Mouse (Mus musculus) limb, embryonic 10.5 days (tissue): ENCODE results near the gene Lix1l. TPM values are rescaled to one million over a fixed set of nuclear protein-coding genes. Genes with fewer than 3 reads are reported as not detected.

Experiments used
- DNase-seq: peaks from one replicate; pipeline ENCODE4 v3.0.0-alpha.2; 2017; ENCODE audit warnings: low spot score
- H3K27ac ChIP-seq: fragments of 300-500 bp; sonication (generic); 2 replicates; pipeline ENCODE4 v1.5.1; 2016; ENCODE audit warnings: mild to moderate bottlenecking
- H3K27me3 ChIP-seq: fragments of 300-500 bp; sonication (generic); 2 replicates; pipeline ENCODE4 v1.6.1; 2016; ENCODE audit warnings: low read depth, mild to moderate bottlenecking; ENCODE audit not compliant: poor library complexity, severe bottlenecking
- H3K36me3 ChIP-seq: fragments of 300-500 bp; sonication (generic); 2 replicates; pipeline ENCODE4 v1.6.1; 2016; ENCODE audit warnings: mild to moderate bottlenecking, moderate library complexity
- H3K4me1 ChIP-seq: fragments of 300-500 bp; sonication (generic); 2 replicates; pipeline ENCODE4 v1.6.1; 2016
- H3K4me3 ChIP-seq: fragments of 300-500 bp; sonication (generic); 2 replicates; pipeline ENCODE4 v1.5.1; 2016; ENCODE audit warnings: mild to moderate bottlenecking, moderate library complexity
- H3K9me3 ChIP-seq: fragments of 300-500 bp; sonication (generic); replicated peaks from 2 replicates; pipeline ENCODE4 v1.6.1; 2016; ENCODE audit warnings: mild to moderate bottlenecking
- WGBS: fragments of 180-500 bp; shearing (Covaris S2); methylation state at CpG from one replicate; pipeline ENCODE4 v1.1.7; 2016; 5-methylcytosine and 5-hydroxymethylcytosine counted together
- polyA plus RNA-seq: library from polyadenylated mRNA; unstranded; fragments of >200 nt; fragmentation: Nextera tagmentation; extraction: Ambion mirVana; gene quantifications from 2 replicates; pipeline ENCODE4 v1.2.1, GENCODE M21; 2016

Gene Lix1l
- polyA plus RNA-seq, 1 experiment from 2014 or later = 4.5 TPM

- peaks cover 33% of the 10 kb centered on the region for H3K4me1 ChIP-seq
- H3K27ac ChIP-seq = no peak overlapping the region
- H3K27me3 ChIP-seq = peaks cover 11% of the 10 kb centered on the region
- H3K9me3 ChIP-seq = no peaks in the 10 kb centered on the region
- no peaks in the 10 kb centered on the region for H3K36me3 ChIP-seq
- WGBS = 34% methylated on average over 6 of the region's 6 CpGs
- no peak for DNase-seq
- H3K4me3 ChIP-seq = no peak overlapping the region
These were observed 19.8 kb upstream of the Lix1l start for GRCm38 (mm10) chr3:96581141-96581540.

- no peak overlapping the region for H3K27ac ChIP-seq
- H3K4me3 ChIP-seq = no peak overlapping the region
- H3K27me3 ChIP-seq = peaks cover 11% of the 10 kb centered on the region
- 85% methylated on average over 16 of the region's 16 CpGs for WGBS
- no peaks in the 10 kb centered on the region for H3K36me3 ChIP-seq
- DNase-seq = no peak
- H3K4me1 ChIP-seq = peaks cover 25% of the 10 kb centered on the region
- H3K9me3 ChIP-seq = no peaks in the 10 kb centered on the region
These were observed 19.0 kb upstream of the Lix1l start for GRCm38 (mm10) chr3:96581771-96582515.

- peaks cover 11% of the 10 kb centered on the region for H3K27me3 ChIP-seq
- no peak overlapping the region for H3K4me3 ChIP-seq
- DNase-seq = no peak
- no peak overlapping the region for H3K27ac ChIP-seq
- H3K4me1 ChIP-seq = peaks cover 14% of the 10 kb centered on the region
- 91% methylated on average over 5 of the region's 5 CpGs for WGBS
- no peaks in the 10 kb centered on the region for H3K9me3 ChIP-seq
- no peaks in the 10 kb centered on the region; the same call in 1 of the 2 replicates for H3K36me3 ChIP-seq
These were observed 17.6 kb upstream of the Lix1l start for GRCm38 (mm10) chr3:96583386-96583785.

- peaks cover 19% of the 10 kb centered on the region for H3K27me3 ChIP-seq
- H3K36me3 ChIP-seq = peaks cover 4% of the 10 kb centered on the region; the same call in 1 of the 2 replicates
- no peak overlapping the region for H3K27ac ChIP-seq
- peaks cover 9% of the 10 kb centered on the region for H3K4me1 ChIP-seq
- no peak for DNase-seq
- H3K4me3 ChIP-seq = no peak overlapping the region
- WGBS = 87% methylated on average over 4 of the region's 4 CpGs
- no peaks in the 10 kb centered on the region for H3K9me3 ChIP-seq
These were observed 10.3 kb upstream of the Lix1l start for GRCm38 (mm10) chr3:96590657-96591056.

GRCm38 (mm10) chr3:96593374-96593773 is 7.6 kb upstream of the Lix1l start:
- no peaks in the 10 kb centered on the region for H3K9me3 ChIP-seq
- H3K27ac ChIP-seq = peak overlapping the region; percentile 90
- H3K4me3 ChIP-seq = peak overlapping the region; percentile 69
- peaks cover 4% of the 10 kb centered on the region; the same call in 1 of the 2 replicates for H3K36me3 ChIP-seq
- no peak for DNase-seq
- peaks cover 36% of the 10 kb centered on the region for H3K4me1 ChIP-seq
- H3K27me3 ChIP-seq = peaks cover 34% of the 10 kb centered on the region
- WGBS = 2% methylated on average over 10 of the region's 10 CpGs

- Histone ChIP-seq H3K4me3 (peak within 1 kb of the TSS; percentile 69), H3K36me3 (peaks cover 4% of the 10 kb centered on the region; the same call in 1 of the 2 replicates), H3K27ac (peak within 1 kb of the TSS; percentile 90), H3K27me3 (peaks cover 40% of the 10 kb centered on the region), H3K9me3 (no peaks in the 10 kb centered on the region), H3K4me1 (peaks cover 42% of the 10 kb centered on the region)
- under 1% methylated on average over 38 of the region's 38 CpGs for whole genome bisulfite sequencing
- peak; percentile 94 for DNase-seq
These were observed 7.0 kb upstream of the Lix1l start, which contains the start of gene Polr3gl for GRCm38 (mm10) chr3:96593790-96594560. TSS of gene Polr3gl (minus strand) at chr3:96594181.

- 82% methylated on average over 5 of the region's 5 CpGs for WGBS
- DNase-seq = no peak
- Histone ChIP-seq H3K9me3 (no peaks in the 10 kb centered on the region), H3K36me3 (peaks cover 4% of the 10 kb centered on the region; the same call in 1 of the 2 replicates), H3K27me3 (peaks cover 49% of the 10 kb centered on the region), H3K4me3 (no peak overlapping the region), H3K4me1 (peaks cover 47% of the 10 kb centered on the region), H3K27ac (no peak overlapping the region)
These were observed 6.1 kb upstream of the Lix1l start for GRCm38 (mm10) chr3:96594851-96595250.

GRCm38 (mm10) chr3:96595661-96596060 is 5.3 kb upstream of the Lix1l start:
- no peak overlapping the region for H3K27ac ChIP-seq
- DNase-seq = no peak
- H3K36me3 ChIP-seq = no peaks in the 10 kb centered on the region
- WGBS = 27% methylated on average over 6 of the region's 6 CpGs
- peak overlapping the region; percentile 67 for H3K4me3 ChIP-seq
- H3K4me1 ChIP-seq = peaks cover 51% of the 10 kb centered on the region
- H3K27me3 ChIP-seq = peaks cover 51% of the 10 kb centered on the region
- H3K9me3 ChIP-seq = no peaks in the 10 kb centered on the region

- no peaks in the 10 kb centered on the region for H3K9me3 ChIP-seq
- peak within 1 kb of the TSS; percentile 83 for H3K27ac ChIP-seq
- peak; percentile 44 for DNase-seq
- H3K27me3 ChIP-seq = peaks cover 51% of the 10 kb centered on the region
- peaks cover 57% of the 10 kb centered on the region for H3K4me1 ChIP-seq
- WGBS = 1% methylated on average over 23 of the region's 23 CpGs
- H3K4me3 ChIP-seq = peak within 1 kb of the TSS; percentile 67
- no peaks in the 10 kb centered on the region for H3K36me3 ChIP-seq
These were observed 4.7 kb upstream of the Lix1l start, which contains the start of gene Ankrd34a for GRCm38 (mm10) chr3:96596228-96596707. TSS of gene Ankrd34a (plus strand) at chr3:96596636.

GRCm38 (mm10) chr3:96596855-96597254 is 4.1 kb upstream of the Lix1l start:
- Histone ChIP-seq H3K36me3 (no peaks in the 10 kb centered on the region), H3K27ac (peak overlapping the region; percentile 83), H3K27me3 (peaks cover 51% of the 10 kb centered on the region), H3K4me3 (peak overlapping the region; percentile 67), H3K4me1 (peaks cover 63% of the 10 kb centered on the region), H3K9me3 (no peaks in the 10 kb centered on the region)
- 3% methylated on average over 10 of the region's 12 CpGs for WGBS
- DNase-seq = no peak

GRCm38 (mm10) chr3:96597435-96597891 is 3.5 kb upstream of the Lix1l start:
- peak overlapping the region; percentile 83 for H3K27ac ChIP-seq
- H3K9me3 ChIP-seq = no peaks in the 10 kb centered on the region
- H3K27me3 ChIP-seq = peaks cover 46% of the 10 kb centered on the region
- peak; percentile 66 for DNase-seq
- peaks cover 69% of the 10 kb centered on the region for H3K4me1 ChIP-seq
- H3K36me3 ChIP-seq = no peaks in the 10 kb centered on the region
- peak overlapping the region; percentile 67 for H3K4me3 ChIP-seq
- under 1% methylated on average over 40 of the region's 40 CpGs for WGBS

- peak; percentile 80 for DNase-seq
- H3K27me3 ChIP-seq = peaks cover 42% of the 10 kb centered on the region
- peak overlapping the region; percentile 67 for H3K4me3 ChIP-seq
- H3K36me3 ChIP-seq = 0 out of 2 replicates have a peak, but pooled peaks cover under 1% of the 10 kb centered on the region
- no peaks in the 10 kb centered on the region for H3K9me3 ChIP-seq
- under 1% methylated on average over 54 of the region's 54 CpGs for WGBS
- H3K4me1 ChIP-seq = peaks cover 75% of the 10 kb centered on the region
- H3K27ac ChIP-seq = peak overlapping the region; percentile 83
These were observed 2.5 kb upstream of the Lix1l start for GRCm38 (mm10) chr3:96598156-96599068.
